Mouse (Mus musculus) embryonic fibroblast, embryonic 13.5 days (primary cell): ENCODE measurements around the gene Glul.

Experiments used
- CTCF ChIP-seq: IDR thresholded peaks from 2 replicates; pipeline ENCODE4 v1.5.1; 2011; ENCODE audit warnings: mild to moderate bottlenecking, control low read depth, low read length, moderate library complexity, borderline replicate concordance; ENCODE audit not compliant: insufficient read depth
- POLR2A ChIP-seq: IDR thresholded peaks from 2 replicates; pipeline ENCODE4 v1.6.1; 2011; ENCODE audit warnings: low read depth, mild to moderate bottlenecking, control low read depth, low read length, moderate library complexity

DNA sequence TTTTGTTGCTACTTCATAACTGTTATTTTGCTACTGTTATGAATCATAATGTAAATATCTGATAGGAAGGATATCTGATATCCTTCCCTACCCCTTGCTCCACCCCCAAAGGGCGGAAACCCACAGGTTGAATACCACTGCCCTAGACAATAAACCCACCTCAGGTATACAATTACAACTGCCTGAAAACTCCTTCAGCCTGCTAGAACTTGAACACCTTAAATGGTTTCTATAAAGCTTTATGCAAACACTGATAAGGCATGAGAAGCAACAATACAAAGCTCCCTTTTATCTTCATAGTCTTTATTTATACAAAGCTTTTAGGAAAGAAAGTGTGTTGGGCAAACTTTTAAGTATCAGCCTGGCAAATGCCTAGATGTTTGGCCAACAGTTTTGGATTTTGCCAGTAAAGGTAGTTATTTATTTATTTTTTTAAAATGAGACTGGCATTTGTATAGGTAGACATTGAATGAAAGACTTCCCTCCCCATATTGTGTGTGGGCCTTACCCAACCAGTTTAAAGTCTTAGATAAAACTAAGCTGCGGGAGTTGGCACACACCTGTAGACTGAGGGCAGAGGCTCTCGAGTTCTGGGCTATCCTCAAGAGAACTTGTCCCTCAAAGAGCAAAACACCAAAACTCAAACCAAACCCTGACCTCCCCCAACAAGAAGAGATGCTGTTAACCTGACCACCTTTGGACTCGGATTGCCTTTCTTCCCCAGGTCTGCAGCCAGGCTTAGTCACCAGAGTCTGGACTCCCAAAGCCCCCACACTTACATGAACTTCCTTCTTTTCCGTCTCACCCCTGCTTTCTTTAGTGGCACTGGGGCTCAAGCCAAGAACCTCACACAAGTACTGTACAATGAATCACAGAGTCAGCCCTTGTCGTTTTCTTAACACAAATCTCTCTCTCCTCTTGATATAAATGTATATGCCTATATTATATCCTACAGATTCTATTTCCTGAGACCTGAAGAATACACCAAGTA lies 24.9 kb downstream of the Glul start:
- TF ChIP-seq POLR2A (no peak), CTCF (no peak)
